Mouse (Mus musculus) E14TG2a.4 (cell line): Measurements from ENCODE around the gene Inpp4b.

Experiments
- CTCF ChIP-seq: conservative IDR thresholded peaks from 2 replicates; pipeline ENCODE4 v1.5.1; 2014; ENCODE audit warnings: low read length
- NANOG ChIP-seq: IDR thresholded peaks from 2 replicates; pipeline ENCODE4 v1.6.1; 2014; ENCODE audit warnings: borderline replicate concordance, low read length, mixed read lengths
- POU5F1 ChIP-seq: IDR thresholded peaks from 2 replicates; pipeline ENCODE4 v1.6.1; 2014; ENCODE audit warnings: low read length, borderline replicate concordance

GRCm38 (mm10) chr8:81861311-81861710 is 519.0 kb downstream of the Inpp4b start:
- no peak for TF ChIP-seq CTCF
- no peak for TF ChIP-seq NANOG
- no peak for TF ChIP-seq POU5F1
